Mouse (Mus musculus): ENCODE results near the gene Rab3ip.

DNA sequence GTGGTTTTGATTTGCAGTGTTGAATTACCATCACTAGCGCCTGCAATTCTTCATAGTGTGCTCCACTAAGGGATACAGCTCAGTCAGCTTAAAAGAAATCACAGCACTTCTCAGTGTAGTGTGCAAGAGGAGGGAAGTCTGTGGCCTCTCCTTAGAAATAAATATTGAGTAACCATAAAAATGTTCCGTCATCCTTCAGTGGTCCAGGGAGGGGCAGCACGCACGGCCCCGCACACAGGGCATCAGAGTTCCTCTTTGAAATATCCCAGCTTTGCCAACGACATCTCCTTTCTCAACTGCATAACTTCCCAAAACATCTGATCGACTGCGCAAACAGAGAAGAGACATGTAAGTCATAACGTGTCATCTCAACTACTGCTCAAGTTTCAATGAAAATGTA lies 43.8 kb downstream of the Rab3ip start:
- TF ChIP-seq POLR2A (IDR thresholded peaks at IDR 0.05; ENCODE audit: borderline replicate concordance, low read depth, low read length), result no peak
- no peak for TF ChIP-seq CTCF (IDR thresholded peaks at IDR 0.05; ENCODE audit: low read depth, low read length)

Measured in bone marrow macrophage, adult 2 months (primary cell).